Mouse (Mus musculus): ENCODE results near the gene Best1. TPM values are rescaled to one million over a fixed set of nuclear protein-coding genes. Genes with fewer than 3 reads are reported as not detected.

Gene Best1
- polyA plus RNA-seq, 1 experiment = not detected

DNA sequence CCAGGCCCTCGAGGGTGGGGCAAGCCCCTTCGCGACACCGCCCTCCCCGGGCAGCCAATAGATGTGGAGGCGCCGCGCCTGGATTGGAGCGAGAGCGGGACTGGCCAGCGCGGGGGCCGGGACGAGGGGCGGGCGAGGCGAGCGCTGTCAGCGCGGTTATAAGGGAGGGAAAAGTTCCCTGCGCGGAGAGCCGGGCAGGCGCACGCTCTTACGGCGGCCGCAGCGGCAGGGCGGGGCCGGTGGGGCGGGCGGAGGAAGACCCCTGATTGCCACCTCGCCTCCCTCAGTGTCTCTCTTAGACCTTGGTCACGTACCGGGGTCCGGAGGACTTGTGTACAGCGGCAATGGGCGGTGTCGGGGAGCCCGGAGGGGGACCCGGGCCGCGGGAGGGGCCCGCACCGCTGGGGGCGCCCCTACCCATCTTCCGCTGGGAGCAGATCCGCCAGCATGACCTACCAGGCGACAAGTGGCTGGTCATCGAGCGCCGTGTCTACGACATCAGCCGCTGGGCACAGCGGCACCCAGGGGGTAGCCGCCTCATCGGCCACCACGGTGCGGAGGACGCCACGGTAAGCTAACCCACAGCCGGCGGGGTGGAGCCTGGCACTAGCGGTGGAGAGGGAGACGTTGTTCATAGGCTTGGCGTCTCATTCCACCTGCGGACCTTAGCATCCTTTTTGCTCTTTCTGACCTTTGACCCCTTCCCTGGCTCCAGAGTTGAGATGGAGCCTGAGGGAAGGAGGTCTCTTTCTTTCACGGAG is 40.1 kb upstream of the Best1 start, which contains the start of gene Fads3:
Fads3 (plus strand) TSS at position 182 of the 761 bp plus-strand sequence.
- peaks cover 80% of the 10 kb centered on the region for H3K4me1 ChIP-seq (ENCODE audit: control insufficient read depth)
- no peak for TF ChIP-seq TAL1 (IDR thresholded peaks at IDR 0.05; ENCODE audit: low read length)
- TF ChIP-seq GATA1 (IDR thresholded peaks at IDR 0.05; ENCODE audit: low read length) = no peak
- H3K36me3 ChIP-seq (ENCODE audit: control insufficient read depth) = peaks cover 91% of the 10 kb centered on the region
- no peaks in the 10 kb centered on the region for H3K27me3 ChIP-seq (ENCODE audit: control insufficient read depth)
- no peaks in the 10 kb centered on the region for H3K9me3 ChIP-seq (ENCODE audit: control insufficient read depth, low read length)
- peak within 1 kb of the TSS; percentile 75 for H3K4me3 ChIP-seq (replicated peaks)

DNA sequence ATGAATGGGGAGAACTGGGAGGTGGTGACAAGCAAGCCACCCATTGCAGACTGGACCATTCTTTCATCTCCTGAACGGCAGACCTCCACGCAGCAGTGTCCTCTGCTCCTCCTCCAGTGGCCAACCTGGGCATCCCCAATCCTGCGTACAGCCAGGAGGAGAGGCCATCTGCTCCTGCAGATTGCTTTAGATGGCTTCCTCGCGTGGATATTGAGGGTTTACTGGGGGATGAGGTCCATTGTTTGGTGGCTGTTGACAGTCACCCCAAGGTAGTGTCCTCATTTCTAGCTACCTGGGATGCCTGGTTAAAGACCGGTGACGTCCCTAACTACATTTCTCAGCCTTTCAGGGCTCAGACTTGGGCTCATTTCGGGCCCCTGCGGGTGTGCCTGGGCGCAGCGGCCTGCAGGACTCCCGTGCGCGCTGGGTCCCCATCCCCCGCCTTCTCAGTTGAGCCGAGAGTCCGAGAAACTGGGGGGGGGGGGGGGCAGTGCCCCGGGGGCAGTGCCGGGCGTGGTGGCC is 39.5 kb upstream of the Best1 start:
- peak overlapping the region; percentile 75 for H3K4me3 ChIP-seq (replicated peaks)
- peaks cover 91% of the 10 kb centered on the region for H3K36me3 ChIP-seq (ENCODE audit: control insufficient read depth)
- no peak for TF ChIP-seq TAL1 (IDR thresholded peaks at IDR 0.05; ENCODE audit: low read length)
- TF ChIP-seq GATA1 (IDR thresholded peaks at IDR 0.05; ENCODE audit: low read length) = no peak
- peaks cover 80% of the 10 kb centered on the region for H3K4me1 ChIP-seq (ENCODE audit: control insufficient read depth)
- no peaks in the 10 kb centered on the region for H3K9me3 ChIP-seq (ENCODE audit: control insufficient read depth, low read length)
- no peaks in the 10 kb centered on the region for H3K27me3 ChIP-seq (ENCODE audit: control insufficient read depth)

DNA sequence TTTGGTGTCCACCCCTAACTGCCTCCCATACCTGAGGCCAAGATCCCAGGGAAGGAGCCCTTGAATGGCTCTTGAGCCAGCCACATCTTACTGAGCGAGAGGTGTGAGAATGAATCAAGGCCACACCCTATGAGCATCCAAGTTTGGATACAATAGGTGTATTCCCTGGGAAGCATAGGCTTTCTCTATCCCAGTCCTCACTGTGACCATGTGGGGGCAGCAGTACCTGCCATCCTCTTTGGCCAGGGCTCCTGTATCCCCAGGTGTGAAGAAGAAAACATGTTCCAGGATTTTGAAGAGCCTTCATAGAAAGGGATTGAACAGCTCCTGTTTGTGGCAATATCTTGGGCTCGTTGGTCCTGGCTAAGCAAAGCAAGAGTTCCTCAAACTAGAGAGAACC is 38.2 kb upstream of the Best1 start:
- Histone ChIP-seq H3K36me3 (ENCODE audit: control insufficient read depth) (peaks cover 91% of the 10 kb centered on the region), H3K27me3 (ENCODE audit: control insufficient read depth) (no peaks in the 10 kb centered on the region; the same call in 1 of the 2 replicates), H3K4me3 (replicated peaks) (no peak overlapping the region), H3K4me1 (ENCODE audit: control insufficient read depth) (peaks cover 80% of the 10 kb centered on the region), H3K9me3 (ENCODE audit: control insufficient read depth, low read length) (no peaks in the 10 kb centered on the region)
- TF ChIP-seq TAL1 (IDR thresholded peaks at IDR 0.05; ENCODE audit: low read length) (no peak), GATA1 (IDR thresholded peaks at IDR 0.05; ENCODE audit: low read length) (no peak)

DNA sequence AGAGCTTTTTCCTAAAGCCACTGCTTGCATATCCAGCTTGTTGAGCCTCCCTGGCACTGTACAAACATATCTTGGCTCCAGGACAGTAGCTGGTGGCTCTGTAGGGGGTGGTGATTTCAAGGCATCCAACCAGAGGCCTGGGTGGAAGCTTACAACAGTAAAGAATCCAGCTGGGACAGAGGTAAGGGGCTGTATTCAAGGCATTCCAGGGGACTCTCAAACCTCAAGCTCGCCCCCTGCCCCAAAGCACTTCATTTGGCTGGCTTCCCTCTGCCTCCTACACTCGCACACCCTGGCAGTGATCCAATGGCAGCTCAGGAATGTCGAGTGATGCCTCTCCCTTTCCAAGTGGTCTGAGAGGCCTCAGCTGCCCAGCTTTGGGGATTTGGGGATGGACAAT is 37.5 kb upstream of the Best1 start:
- H3K4me1 ChIP-seq (ENCODE audit: control insufficient read depth) = peaks cover 80% of the 10 kb centered on the region
- no peak overlapping the region for H3K4me3 ChIP-seq (replicated peaks)
- H3K9me3 ChIP-seq (ENCODE audit: control insufficient read depth, low read length) = no peaks in the 10 kb centered on the region
- TF ChIP-seq GATA1 (IDR thresholded peaks at IDR 0.05; ENCODE audit: low read length) (no peak), TAL1 (IDR thresholded peaks at IDR 0.05; ENCODE audit: low read length) (no peak)
- peaks cover 91% of the 10 kb centered on the region for H3K36me3 ChIP-seq (ENCODE audit: control insufficient read depth)
- no peaks in the 10 kb centered on the region; the same call in 1 of the 2 replicates for H3K27me3 ChIP-seq (ENCODE audit: control insufficient read depth)

DNA sequence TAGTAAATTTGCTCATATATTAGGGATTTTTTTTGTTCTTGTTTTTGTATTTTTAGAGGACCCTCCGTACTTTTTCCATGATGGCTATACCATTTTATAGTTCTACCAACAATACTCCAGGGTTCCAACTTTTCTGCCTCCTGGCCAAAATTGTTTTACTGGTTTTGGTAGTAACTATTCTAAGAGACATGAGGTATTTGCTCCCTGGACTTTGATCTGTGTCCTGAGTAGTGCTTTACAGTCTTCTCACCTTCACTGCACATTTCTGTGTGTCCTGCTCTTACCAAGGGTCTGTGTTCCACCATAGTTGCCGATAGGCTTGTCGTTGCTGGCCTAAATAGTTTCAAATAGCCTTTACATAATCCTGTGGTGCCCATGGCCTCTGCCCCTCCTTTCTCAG is 36.9 kb upstream of the Best1 start:
- H3K36me3 ChIP-seq (ENCODE audit: control insufficient read depth) = peaks cover 91% of the 10 kb centered on the region
- H3K27me3 ChIP-seq (ENCODE audit: control insufficient read depth) = no peaks in the 10 kb centered on the region; the same call in 1 of the 2 replicates
- TF ChIP-seq TAL1 (IDR thresholded peaks at IDR 0.05; ENCODE audit: low read length) (no peak), GATA1 (IDR thresholded peaks at IDR 0.05; ENCODE audit: low read length) (no peak)
- no peaks in the 10 kb centered on the region for H3K9me3 ChIP-seq (ENCODE audit: control insufficient read depth, low read length)
- peaks cover 80% of the 10 kb centered on the region for H3K4me1 ChIP-seq (ENCODE audit: control insufficient read depth)
- H3K4me3 ChIP-seq (replicated peaks) = no peak overlapping the region

DNA sequence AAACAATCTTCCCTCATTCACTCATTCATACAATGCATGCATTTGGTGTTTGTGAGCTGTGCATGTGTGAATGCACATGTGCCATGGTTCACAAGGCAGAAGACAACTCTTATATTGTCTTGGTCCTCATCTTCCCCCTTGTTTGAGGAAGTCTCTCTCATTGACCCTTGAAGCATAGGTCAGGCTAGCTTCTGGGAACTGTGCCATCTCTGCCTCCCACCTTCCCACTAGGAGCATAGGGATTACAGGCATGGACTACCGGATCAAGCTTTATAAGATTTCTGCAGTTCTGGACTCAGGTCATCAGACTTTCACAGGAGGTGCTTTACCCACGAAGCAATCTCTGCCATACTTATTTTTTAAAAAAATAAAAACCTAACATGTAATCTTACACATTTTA is 36.1 kb upstream of the Best1 start:
- H3K4me3 ChIP-seq (replicated peaks) = no peak overlapping the region
- no peaks in the 10 kb centered on the region; the same call in 1 of the 2 replicates for H3K27me3 ChIP-seq (ENCODE audit: control insufficient read depth)
- peaks cover 79% of the 10 kb centered on the region for H3K4me1 ChIP-seq (ENCODE audit: control insufficient read depth)
- no peak for TF ChIP-seq GATA1 (IDR thresholded peaks at IDR 0.05; ENCODE audit: low read length)
- TF ChIP-seq TAL1 (IDR thresholded peaks at IDR 0.05; ENCODE audit: low read length) = no peak
- H3K9me3 ChIP-seq (ENCODE audit: control insufficient read depth, low read length) = no peaks in the 10 kb centered on the region
- H3K36me3 ChIP-seq (ENCODE audit: control insufficient read depth) = peaks cover 91% of the 10 kb centered on the region

DNA sequence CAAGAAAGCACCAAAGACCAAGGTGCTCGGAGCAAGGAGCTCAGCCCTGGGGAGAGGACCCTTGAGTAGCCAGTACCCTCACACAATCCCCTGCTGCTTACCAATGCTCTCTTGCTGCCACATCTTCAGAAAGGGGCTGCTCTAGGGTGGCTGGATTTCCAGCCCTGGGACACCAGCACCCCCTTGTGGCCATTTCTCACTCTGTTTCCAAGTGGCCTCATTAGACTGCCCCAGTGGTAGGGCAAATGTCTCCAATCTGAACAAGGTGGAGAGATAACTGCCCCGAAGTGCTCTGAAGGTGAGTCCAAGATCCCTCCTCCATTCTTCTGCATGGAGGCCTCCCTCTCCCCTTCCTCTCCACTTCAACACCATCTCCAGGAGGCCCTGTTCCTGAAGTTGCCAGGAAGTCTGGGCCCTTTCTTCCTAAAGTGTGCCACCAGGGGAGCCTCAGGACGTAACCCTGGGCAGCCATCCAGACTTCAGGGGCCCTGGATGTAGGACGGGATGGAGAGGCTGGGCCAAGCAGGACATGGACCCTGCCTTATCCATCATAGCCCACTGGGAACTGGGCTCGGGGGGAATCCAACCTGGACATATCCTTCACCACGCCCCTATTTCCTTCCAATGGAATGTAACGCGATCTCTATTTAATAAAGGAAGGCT is 33.5 kb upstream of the Best1 start:
- Histone ChIP-seq H3K36me3 (ENCODE audit: control insufficient read depth) (peaks cover 100% of the 10 kb centered on the region), H3K4me1 (ENCODE audit: control insufficient read depth) (peaks cover 64% of the 10 kb centered on the region), H3K27me3 (ENCODE audit: control insufficient read depth) (no peaks in the 10 kb centered on the region; the same call in 1 of the 2 replicates)

DNA sequence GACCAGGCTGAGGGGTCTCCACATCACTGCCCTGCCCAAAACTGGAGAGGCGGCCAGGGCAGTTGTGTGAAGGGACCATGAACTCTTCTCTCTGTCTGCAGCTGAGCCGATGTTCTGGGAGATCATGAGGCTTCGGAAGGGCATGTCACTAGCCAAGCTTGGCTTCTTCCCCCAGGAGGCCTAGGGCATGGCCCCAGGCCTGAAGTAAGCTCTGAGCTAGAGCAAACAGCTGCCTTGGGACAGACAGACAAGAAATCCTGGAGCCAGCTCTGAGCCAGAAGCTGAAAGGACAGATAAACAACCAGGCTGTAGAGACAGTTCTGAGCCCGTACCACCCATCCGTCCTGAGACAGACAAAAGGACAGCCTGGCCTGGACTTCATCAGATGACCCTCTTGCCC is 32.9 kb upstream of the Best1 start:
- no peaks in the 10 kb centered on the region for H3K9me3 ChIP-seq (ENCODE audit: control insufficient read depth, low read length)
- no peak overlapping the region for H3K4me3 ChIP-seq (replicated peaks)
- no peaks in the 10 kb centered on the region; the same call in 1 of the 2 replicates for H3K27me3 ChIP-seq (ENCODE audit: control insufficient read depth)
- TF ChIP-seq TAL1 (IDR thresholded peaks at IDR 0.05; ENCODE audit: low read length) (no peak), GATA1 (IDR thresholded peaks at IDR 0.05; ENCODE audit: low read length) (no peak)
- H3K36me3 ChIP-seq (ENCODE audit: control insufficient read depth) = peaks cover 100% of the 10 kb centered on the region
- peaks cover 61% of the 10 kb centered on the region for H3K4me1 ChIP-seq (ENCODE audit: control insufficient read depth)

More for the DNA sequence above, 33.5 kb upstream of the Best1 start:
- no peak for TF ChIP-seq GATA1 (IDR thresholded peaks at IDR 0.05; ENCODE audit: low read length)
- no peak for TF ChIP-seq TAL1 (IDR thresholded peaks at IDR 0.05; ENCODE audit: low read length)
- H3K4me3 ChIP-seq (replicated peaks) = no peak overlapping the region
- H3K9me3 ChIP-seq (ENCODE audit: control insufficient read depth, low read length) = no peaks in the 10 kb centered on the region
